Mouse (Mus musculus): ENCODE measurements at regions not wholly inside any gene's neighbourhood (a gene's known extent, or its start where the extent isn't known, plus 50 kb on each side); places are given as distances from the start of the nearest gene placed in this dataset.

GRCm38 (mm10) chr7:136814751-136815150, 79.7 kb upstream of the Mgmt start:
- TF ChIP-seq CTCF (conservative IDR thresholded peaks at IDR 0.05; ENCODE audit: insufficient read depth, insufficient read length, low read depth, low read length) (no peak), POLR2A (IDR thresholded peaks at IDR 0.05; ENCODE audit: low read depth, low read length) (no peak)
